Mouse (Mus musculus): Measurements from ENCODE around the gene Gm11634. TPM values are rescaled to one million over a fixed set of nuclear protein-coding genes. Genes with fewer than 3 reads are reported as not detected.

Gm11634 gene
- polyA plus RNA-seq (2014; fragmentation: Illumina TruSeq; extraction: RNeasy Lipid Tissue Mini Kit (QIAGEN cat#74804); ENCODE audit: low read depth, low replicate concordance), result 90.8 TPM

GRCm38 (mm10) chr11:101599156-101599555, at the start of gene Gm11634:
Gene Gm11634, minus strand, starts transcription at chr11:101599256.

GRCm38 (mm10) chr11:101626995-101627856, 28.2 kb upstream of the Gm11634 start, which contains the start of gene Rdm1:
Gene Rdm1, plus strand, starts transcription at chr11:101627195.

GRCm38 (mm10) chr11:101582054-101583035, 16.7 kb downstream of the Gm11634 start, which contains the start of gene Tmem106a:
Gene Tmem106a, plus strand, starts transcription at chr11:101582242.

GRCm38 (mm10) chr11:101551751-101552475, 47.1 kb downstream of the Gm11634 start, which contains the start of the genes Brca1 and Nbr1:
Gene Brca1, minus strand, starts transcription at chr11:101551955.
Gene Nbr1, plus strand, starts transcription at chr11:101552149.

Other genes starting within 250 kb of the Gm11634 start
- not detected for gene G6pc, start 231.7 kb downstream of the Gm11634 start, polyA plus RNA-seq (2014; fragmentation: Illumina TruSeq; extraction: RNeasy Lipid Tissue Mini Kit (QIAGEN cat#74804); ENCODE audit: low read depth, low replicate concordance)
- 4.6 TPM for gene Aarsd1, start 181.6 kb downstream of the Gm11634 start, polyA plus RNA-seq (2014; fragmentation: Illumina TruSeq; extraction: RNeasy Lipid Tissue Mini Kit (QIAGEN cat#74804); ENCODE audit: low read depth, low replicate concordance)
- gene Gm27029, start 174.5 kb downstream of the Gm11634 start, polyA plus RNA-seq (2014; fragmentation: Illumina TruSeq; extraction: RNeasy Lipid Tissue Mini Kit (QIAGEN cat#74804); ENCODE audit: low read depth, low replicate concordance), result 0.41 TPM
- 1.9 TPM for gene Rundc1, start 174.2 kb downstream of the Gm11634 start, polyA plus RNA-seq (2014; fragmentation: Illumina TruSeq; extraction: RNeasy Lipid Tissue Mini Kit (QIAGEN cat#74804); ENCODE audit: low read depth, low replicate concordance)
- 14.0 TPM for gene Ptges3l, start 173.9 kb downstream of the Gm11634 start, polyA plus RNA-seq (2014; fragmentation: Illumina TruSeq; extraction: RNeasy Lipid Tissue Mini Kit (QIAGEN cat#74804); ENCODE audit: low read depth, low replicate concordance)
- 23.8 TPM for gene Rpl27, start 157.0 kb downstream of the Gm11634 start, polyA plus RNA-seq (2014; fragmentation: Illumina TruSeq; extraction: RNeasy Lipid Tissue Mini Kit (QIAGEN cat#74804); ENCODE audit: low read depth, low replicate concordance)
- 0.25 TPM for gene Ifi35, start 150.8 kb downstream of the Gm11634 start, polyA plus RNA-seq (2014; fragmentation: Illumina TruSeq; extraction: RNeasy Lipid Tissue Mini Kit (QIAGEN cat#74804); ENCODE audit: low read depth, low replicate concordance)
- gene Rnd2, start 134.3 kb downstream of the Gm11634 start, polyA plus RNA-seq (2014; fragmentation: Illumina TruSeq; extraction: RNeasy Lipid Tissue Mini Kit (QIAGEN cat#74804); ENCODE audit: low read depth, low replicate concordance), result 12.6 TPM
- gene Vat1, start 133.0 kb downstream of the Gm11634 start, polyA plus RNA-seq (2014; fragmentation: Illumina TruSeq; extraction: RNeasy Lipid Tissue Mini Kit (QIAGEN cat#74804); ENCODE audit: low read depth, low replicate concordance), result 2.6 TPM
- 26.7 TPM for gene Brca1, start 47.3 kb downstream of the Gm11634 start, polyA plus RNA-seq (2014; fragmentation: Illumina TruSeq; extraction: RNeasy Lipid Tissue Mini Kit (QIAGEN cat#74804); ENCODE audit: low read depth, low replicate concordance)
- gene Nbr1, start 47.1 kb downstream of the Gm11634 start, polyA plus RNA-seq (2014; fragmentation: Illumina TruSeq; extraction: RNeasy Lipid Tissue Mini Kit (QIAGEN cat#74804); ENCODE audit: low read depth, low replicate concordance), result 301 TPM
- 3.9 TPM for gene Tmem106a, start 17.0 kb downstream of the Gm11634 start, polyA plus RNA-seq (2014; fragmentation: Illumina TruSeq; extraction: RNeasy Lipid Tissue Mini Kit (QIAGEN cat#74804); ENCODE audit: low read depth, low replicate concordance)
- not detected for gene Rdm1, start 27.9 kb upstream of the Gm11634 start, polyA plus RNA-seq (2014; fragmentation: Illumina TruSeq; extraction: RNeasy Lipid Tissue Mini Kit (QIAGEN cat#74804); ENCODE audit: low read depth, low replicate concordance)
- gene Arl4d, start 66.3 kb upstream of the Gm11634 start, polyA plus RNA-seq (2014; fragmentation: Illumina TruSeq; extraction: RNeasy Lipid Tissue Mini Kit (QIAGEN cat#74804); ENCODE audit: low read depth, low replicate concordance), result 4.0 TPM
- 40.7 TPM for gene Dhx8, start 133.7 kb upstream of the Gm11634 start, polyA plus RNA-seq (2014; fragmentation: Illumina TruSeq; extraction: RNeasy Lipid Tissue Mini Kit (QIAGEN cat#74804); ENCODE audit: low read depth, low replicate concordance)
- not detected for gene Etv4, start 186.1 kb upstream of the Gm11634 start, polyA plus RNA-seq (2014; fragmentation: Illumina TruSeq; extraction: RNeasy Lipid Tissue Mini Kit (QIAGEN cat#74804); ENCODE audit: low read depth, low replicate concordance)

Measured in testis, adult 10 weeks (tissue).